Mouse (Mus musculus) CH12.LX (cell line): ENCODE results near the gene Ncoa5. TPM values are rescaled to one million over a fixed set of nuclear protein-coding genes. Genes with fewer than 3 reads are reported as not detected.

Source experiments
- DNase-seq: peaks from one replicate; pipeline ENCODE4 v3.0.0-alpha.2; 2013; ENCODE audit errors: extremely low read depth
- H3K27ac ChIP-seq: 2 replicates; pipeline ENCODE4 v1.5.1; 2012; ENCODE audit warnings: low read depth, mild to moderate bottlenecking, control low read depth, moderate library complexity; ENCODE audit not compliant: insufficient read depth
- H3K27me3 ChIP-seq: replicated peaks from 2 replicates; pipeline ENCODE3; 2012; ENCODE audit warnings: inconsistent platforms
- H3K36me3 ChIP-seq, 2 experiments: replicated peaks in 1 of 2; 2 replicates each; pipeline versions ENCODE3 to v1.6.1; 2012; ENCODE audit warnings: inconsistent platforms in 1 of 2, low read length in 1 of 2, mild to moderate bottlenecking in 1 of 2, mixed read lengths in 1 of 2, moderate library complexity in 1 of 2; ENCODE audit not compliant: control insufficient read depth in 1 of 2, insufficient read depth in 1 of 2
- H3K4me1 ChIP-seq, 2 experiments: 2 replicates each; pipeline ENCODE4 v1.6.1; 2012; ENCODE audit warnings: inconsistent platforms in 1 of 2, moderate library complexity in 1 of 2; ENCODE audit not compliant: insufficient read depth in 2 of 2, control insufficient read depth in 1 of 2
- H3K4me2 ChIP-seq: 2 replicates; pipeline ENCODE4 v1.6.1; 2012; ENCODE audit warnings: low read depth, mild to moderate bottlenecking, control low read depth; ENCODE audit not compliant: poor library complexity, insufficient read depth, severe bottlenecking
- H3K4me3 ChIP-seq, 3 experiments: fragments of 150-350 bp in 1 of 3; sonication (generic) in 1 of 3; replicated peaks in 1 of 3; 2 replicates each; pipeline versions ENCODE3 to v1.5.1; 2011 to 2012; ENCODE audit warnings: low read depth in 2 of 3, low read length in 2 of 3, mild to moderate bottlenecking in 2 of 3, moderate library complexity in 2 of 3, control low read depth in 1 of 3, improper control_type of control experiment in 1 of 3, inconsistent platforms in 1 of 3, mixed read lengths in 1 of 3; ENCODE audit not compliant: poor library complexity in 1 of 3
- H3K79me2 ChIP-seq: replicated peaks from 2 replicates; pipeline ENCODE4 v1.6.1; 2012; ENCODE audit warnings: mild to moderate bottlenecking, moderate library complexity; ENCODE audit not compliant: control insufficient read depth, poor library complexity, insufficient read depth, severe bottlenecking; ENCODE audit errors: extremely low read depth
- H3K9ac ChIP-seq: 2 replicates; pipeline ENCODE4 v1.6.1; 2012; ENCODE audit warnings: low read depth, mild to moderate bottlenecking, control low read depth, moderate library complexity; ENCODE audit not compliant: insufficient read depth
- H3K9me3 ChIP-seq: replicated peaks from 2 replicates; pipeline ENCODE3; 2012; ENCODE audit warnings: low read length, inconsistent platforms, mixed read lengths
- BHLHE40 ChIP-seq: IDR thresholded peaks from 2 replicates; pipeline ENCODE4 v1.6.1; 2011; ENCODE audit warnings: mild to moderate bottlenecking, low read depth, low read length, improper control_type of control experiment
- CHD2 ChIP-seq: IDR thresholded peaks from 2 replicates; pipeline ENCODE4 v1.6.1; 2011; ENCODE audit warnings: low read length, improper control_type of control experiment
- CTCF ChIP-seq, 2 experiments: IDR thresholded peaks in 1 of 2; conservative IDR thresholded peaks in 1 of 2; 2 replicates each; pipeline ENCODE4 v1.5.1; 2011 to 2012; ENCODE audit warnings: low read depth in 2 of 2, low read length in 2 of 2, improper control_type of control experiment in 1 of 2, inconsistent platforms in 1 of 2, mild to moderate bottlenecking in 1 of 2, moderate library complexity in 1 of 2
- E2F4 ChIP-seq: IDR thresholded peaks from 2 replicates; pipeline ENCODE4 v1.6.1; 2011; ENCODE audit warnings: low read depth, low read length, improper control_type of control experiment; ENCODE audit not compliant: insufficient replicate concordance
- ELF1 ChIP-seq: IDR thresholded peaks from 2 replicates; pipeline ENCODE4 v1.6.1; 2014; ENCODE audit warnings: low read depth, mild to moderate bottlenecking, inconsistent platforms, low read length, improper control_type of control experiment
- EP300 ChIP-seq: IDR thresholded peaks from 2 replicates; pipeline ENCODE4 v1.6.1; 2011; ENCODE audit warnings: low read length, improper control_type of control experiment
- ETS1 ChIP-seq: conservative IDR thresholded peaks from 2 replicates; pipeline ENCODE4 v1.6.1; 2012; ENCODE audit warnings: low read depth, mild to moderate bottlenecking, inconsistent platforms, low read length, improper control_type of control experiment, moderate library complexity
- GABPA ChIP-seq: IDR thresholded peaks from 2 replicates; pipeline ENCODE4 v1.6.1; 2012; ENCODE audit warnings: low read depth, low read length, improper control_type of control experiment, inconsistent platforms; ENCODE audit not compliant: insufficient replicate concordance
- HCFC1 ChIP-seq: IDR thresholded peaks from 2 replicates; pipeline ENCODE4 v1.6.1; 2012; ENCODE audit warnings: low read depth, mild to moderate bottlenecking, inconsistent platforms, low read length, improper control_type of control experiment
- IRF4 ChIP-seq: IDR thresholded peaks from 2 replicates; pipeline ENCODE4 v1.6.1; 2014; ENCODE audit warnings: low read depth, mild to moderate bottlenecking, inconsistent platforms, low read length, improper control_type of control experiment
- JUN ChIP-seq: IDR thresholded peaks from 2 replicates; pipeline ENCODE4 v1.6.1; 2011; ENCODE audit warnings: low read depth, mild to moderate bottlenecking, low read length, improper control_type of control experiment, moderate library complexity; ENCODE audit not compliant: insufficient read depth
- JUND ChIP-seq: conservative IDR thresholded peaks from 2 replicates; pipeline ENCODE4 v1.6.1; 2011; ENCODE audit warnings: low read depth, low read length, improper control_type of control experiment
- KAT2A ChIP-seq: IDR thresholded peaks from 2 replicates; pipeline ENCODE4 v1.6.1; 2012; ENCODE audit warnings: low read length, improper control_type of control experiment, inconsistent platforms; ENCODE audit not compliant: insufficient replicate concordance
- MAFK ChIP-seq: IDR thresholded peaks from 2 replicates; pipeline ENCODE4 v1.6.1; 2011; ENCODE audit warnings: low read length, improper control_type of control experiment; ENCODE audit not compliant: insufficient replicate concordance
- MAX ChIP-seq: IDR thresholded peaks from 2 replicates; pipeline ENCODE4 v1.6.1; 2011; ENCODE audit warnings: low read length, improper control_type of control experiment
- MXI1 ChIP-seq: IDR thresholded peaks from 2 replicates; pipeline ENCODE4 v1.6.1; 2011; ENCODE audit warnings: mild to moderate bottlenecking, low read depth, low read length, improper control_type of control experiment
- NELFE ChIP-seq: IDR thresholded peaks from 2 replicates; pipeline ENCODE4 v1.6.1; 2011; ENCODE audit warnings: low read depth, low read length, improper control_type of control experiment
- NRF1 ChIP-seq: IDR thresholded peaks from 2 replicates; pipeline ENCODE4 v1.6.1; 2014; ENCODE audit warnings: low read depth, mild to moderate bottlenecking, inconsistent platforms, low read length, improper control_type of control experiment, moderate library complexity
- PAX5 ChIP-seq: IDR thresholded peaks from 2 replicates; pipeline ENCODE4 v1.6.1; 2012; ENCODE audit warnings: low read length, inconsistent platforms, mixed read lengths
- POLR2A ChIP-seq: IDR thresholded peaks from 2 replicates; pipeline ENCODE4 v1.6.1; 2011; ENCODE audit warnings: low read depth, mild to moderate bottlenecking, improper control_type of control experiment, low read length
- POLR2AphosphoS2 ChIP-seq: IDR thresholded peaks from 2 replicates; pipeline ENCODE4 v1.6.1; 2011; ENCODE audit warnings: low read depth, low read length, improper control_type of control experiment
- RAD21 ChIP-seq: IDR thresholded peaks from 2 replicates; pipeline ENCODE4 v1.6.1; 2011; ENCODE audit warnings: low read depth, mild to moderate bottlenecking, low read length, improper control_type of control experiment, moderate library complexity
- SIN3A ChIP-seq: IDR thresholded peaks from 2 replicates; pipeline ENCODE4 v1.6.1; 2012; ENCODE audit warnings: low read length, improper control_type of control experiment, inconsistent platforms
- SMC3 ChIP-seq: IDR thresholded peaks from 2 replicates; pipeline ENCODE4 v1.6.1; 2011; ENCODE audit warnings: low read depth, low read length, improper control_type of control experiment
- TCF12 ChIP-seq: IDR thresholded peaks from 2 replicates; pipeline ENCODE4 v1.6.1; 2014; ENCODE audit warnings: low read depth, mild to moderate bottlenecking, inconsistent platforms, low read length, improper control_type of control experiment
- ZC3H11A ChIP-seq: IDR thresholded peaks from 2 replicates; pipeline ENCODE4 v1.6.1; 2012; ENCODE audit warnings: low read depth, mild to moderate bottlenecking, inconsistent platforms, low read length, improper control_type of control experiment
- ZKSCAN1 ChIP-seq: IDR thresholded peaks from 2 replicates; pipeline ENCODE4 v1.6.1; 2012; ENCODE audit warnings: low read depth, inconsistent platforms, low read length, improper control_type of control experiment, borderline replicate concordance
- ZMIZ1 ChIP-seq: IDR thresholded peaks from 2 replicates; pipeline ENCODE4 v1.6.1; 2012; ENCODE audit warnings: low read depth, mild to moderate bottlenecking, inconsistent platforms, low read length, improper control_type of control experiment
- ZNF384 ChIP-seq: IDR thresholded peaks from 2 replicates; pipeline ENCODE4 v1.6.1; 2012; ENCODE audit warnings: low read depth, low read length, improper control_type of control experiment, inconsistent platforms
- dilution Hi-C: fragments of 300-500 bp; cut with MboI; formaldehyde crosslinking; loops from 2 replicates; pipeline ENCODE4 v1.14.3; 2020; ENCODE audit warnings: low sequenced_read_pairs; ENCODE audit not compliant: extremely low pct_unique_long_range_greater_than_20kb, extremely low pct_ligation_motif_present
- in situ Hi-C: fragments of 300-500 bp; cut with MboI; formaldehyde crosslinking; loops from 3 replicates; pipeline ENCODE4 v1.14.3; 2019; ENCODE audit warnings: low sequenced_read_pairs, low pct_ligation_motif_present, low pct_unique_long_range_greater_than_20kb, mixed read lengths
- polyA plus RNA-seq: library from polyadenylated mRNA; unstranded; fragments of >175 nt; gene quantifications from 2 replicates; pipeline ENCODE4 v1.2.1, GENCODE M21; 2012; ENCODE audit warnings: low read depth; ENCODE audit not compliant: insufficient read length
- total RNA-seq, 2 experiments: library from RNA; depleted of rRNA; stranded (reverse); fragments of 300-350 nt in 1 of 2; fragments of >200 nt in 1 of 2; gene quantifications; 2 replicates each; pipeline ENCODE4 v1.2.3; 2012 to 2014

Gene Ncoa5
- total and polyA plus RNA-seq, 3 experiments: 18.6 to 46.4 (median 20.1) TPM

GRCm38 (mm10) chr2:165055905-165056304 is 21.2 kb upstream of the Ncoa5 start:
- Histone ChIP-seq H3K36me3 (peaks cover 10 to 22% of the 10 kb centered on the region in 2 experiments), H3K4me2 (peak overlapping the region; percentile 79; the same call in 1 of the 2 replicates), H3K27ac (peak overlapping the region; percentile 91), H3K4me1 (peaks cover 19 to 41% of the 10 kb centered on the region in 2 experiments), H3K79me2 (peaks cover 40% of the 10 kb centered on the region), H3K9me3 (peaks cover 9% of the 10 kb centered on the region), H3K4me3 (peak overlapping the region; percentile 68 to 88 (median 85)), H3K9ac (peak overlapping the region; percentile 86), H3K27me3 (no peaks in the 10 kb centered on the region)
- dilution Hi-C loops (no loop called here), in situ Hi-C loops (no loop called here)
- peak; percentile 40 for DNase-seq
- TF ChIP-seq ELF1: no peak
- no peak for TF ChIP-seq JUND
- no peak for TF ChIP-seq NELFE
- TF ChIP-seq CTCF (conservative IDR thresholded peaks at IDR 0.05 in 1 of 2, IDR thresholded peaks at IDR 0.05 in 1 of 2; ENCODE audit: low read depth in 2 of 2, low read length in 2 of 2): no peak
- no peak for TF ChIP-seq BHLHE40
- TF ChIP-seq ZC3H11A: no peak
- no peak for TF ChIP-seq TCF12
- TF ChIP-seq POLR2AphosphoS2: no peak
- TF ChIP-seq MAFK: no peak
- no peak for TF ChIP-seq POLR2A
- no peak for TF ChIP-seq JUN
- no peak for TF ChIP-seq ZMIZ1
- TF ChIP-seq KAT2A: no peak
- TF ChIP-seq ZKSCAN1: no peak
- no peak for TF ChIP-seq IRF4
- TF ChIP-seq MAX: no peak
- TF ChIP-seq HCFC1: no peak
- TF ChIP-seq E2F4: no peak

- Histone ChIP-seq H3K9me3 (peaks cover 11% of the 10 kb centered on the region), H3K4me1 (peaks cover 19 to 34% of the 10 kb centered on the region in 2 experiments), H3K36me3 (peaks cover 6 to 15% of the 10 kb centered on the region in 2 experiments), H3K27ac (peak within 1 kb of the TSS; percentile 99), H3K4me3 (peak within 1 kb of the TSS; percentile 68 to 88 (median 85)), H3K27me3 (no peaks in the 10 kb centered on the region), H3K79me2 (peaks cover 32% of the 10 kb centered on the region), H3K9ac (peak within 1 kb of the TSS; percentile 86), H3K4me2 (peak within 1 kb of the TSS; percentile 90)
- DNase-seq: peak; percentile 95
- in situ Hi-C loops (no loop called here), dilution Hi-C loops (no loop called here)
- no peak for TF ChIP-seq NRF1
- no peak for TF ChIP-seq ZKSCAN1
- no peak for TF ChIP-seq ZNF384
- TF ChIP-seq ZC3H11A: no peak
- no peak for TF ChIP-seq RAD21
- TF ChIP-seq SMC3: no peak
- TF ChIP-seq ETS1: peak; percentile 91
- no peak for TF ChIP-seq CTCF (conservative IDR thresholded peaks at IDR 0.05 in 1 of 2, IDR thresholded peaks at IDR 0.05 in 1 of 2; ENCODE audit: low read depth in 2 of 2, low read length in 2 of 2)
- TF ChIP-seq ELF1: no peak; the same call in 1 of the 2 replicates
- TF ChIP-seq PAX5: no peak
- no peak for TF ChIP-seq GABPA
- TF ChIP-seq E2F4: no peak
- TF ChIP-seq POLR2AphosphoS2: peak; percentile 72; the same call in 1 of the 2 replicates
- peak; percentile 73 for TF ChIP-seq MXI1
- peak; percentile 99 for TF ChIP-seq POLR2A
- TF ChIP-seq JUN: no peak
- TF ChIP-seq JUND: no peak
- TF ChIP-seq CHD2: peak; percentile 60
- peak; percentile 91 for TF ChIP-seq EP300
- TF ChIP-seq TCF12: peak; percentile 87
- TF ChIP-seq MAFK: peak; percentile 75
- peak; percentile 83 for TF ChIP-seq SIN3A
- peak; percentile 97 for TF ChIP-seq ZMIZ1
These were observed 20.5 kb upstream of the Ncoa5 start, which contains the start of gene Cd40 for GRCm38 (mm10) chr2:165054888-165055852. Cd40 (plus strand) TSS chr2:165055627.
